Mouse (Mus musculus) gastrocnemius, postnatal 25 days (tissue): ENCODE measurements around the gene Ccdc182. TPM values are rescaled to one million over a fixed set of nuclear protein-coding genes. Genes with fewer than 3 reads are reported as not detected.

Experiments used
- DNase-seq: peaks from one replicate; pipeline ENCODE4 v3.0.0; 2022
- long read RNA-seq, 2 experiments: library from polyadenylated mRNA; stranded (forward); transcript quantifications; one replicate each; pipeline ENCODE4 v2.0.0; 2021
- total RNA-seq, 2 experiments: library from RNA; stranded (reverse); gene quantifications; 1 replicate in 1 of 2; 2 replicates in 1 of 2; pipeline ENCODE4 v1.2.3; 2021

Gene Ccdc182
- not detected for total RNA-seq
- long read RNA-seq, experiment 1: 0 reads
- long read RNA-seq, experiment 2: 0 reads

DNA sequence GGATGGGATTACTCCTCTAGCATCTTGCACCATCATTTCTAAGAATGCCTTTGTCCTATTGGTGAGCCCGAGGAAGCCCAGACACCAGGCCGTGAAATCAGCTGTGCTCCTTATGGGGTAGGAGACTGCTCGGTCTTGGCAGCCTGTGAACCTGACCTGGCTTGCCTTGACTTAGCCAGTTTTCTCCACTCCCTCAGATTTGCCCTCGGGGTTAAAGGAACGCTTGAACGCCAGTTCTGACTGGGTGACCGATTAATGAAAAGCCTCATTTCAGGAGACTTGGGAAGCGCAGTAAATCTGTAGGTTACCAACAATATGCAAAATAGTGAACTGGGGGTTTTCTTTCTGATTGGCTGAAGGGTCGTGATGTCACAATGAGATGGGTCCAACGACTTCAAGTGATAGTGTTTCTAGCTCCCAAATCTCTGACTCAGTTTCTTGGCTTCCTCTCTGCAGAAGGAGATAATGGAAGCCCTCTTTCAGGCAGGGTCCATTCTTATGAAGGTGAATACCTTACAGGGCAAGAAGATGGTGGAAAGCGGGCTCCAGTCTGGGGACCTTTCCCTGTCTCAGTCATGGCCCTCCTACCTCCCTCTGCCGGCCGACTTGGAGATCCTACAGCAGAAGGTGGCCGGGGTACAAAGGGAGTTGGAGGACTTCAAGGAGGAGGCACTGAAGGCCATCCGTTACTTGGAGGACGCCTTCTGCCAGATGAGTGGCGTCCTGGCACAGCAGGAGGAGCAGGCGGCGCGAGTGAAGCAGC is at the start of gene Ccdc182:
TSS of gene Ccdc182 (plus strand) at position 428 of the 763 bp plus-strand sequence.
- no peak for DNase-seq

DNA sequence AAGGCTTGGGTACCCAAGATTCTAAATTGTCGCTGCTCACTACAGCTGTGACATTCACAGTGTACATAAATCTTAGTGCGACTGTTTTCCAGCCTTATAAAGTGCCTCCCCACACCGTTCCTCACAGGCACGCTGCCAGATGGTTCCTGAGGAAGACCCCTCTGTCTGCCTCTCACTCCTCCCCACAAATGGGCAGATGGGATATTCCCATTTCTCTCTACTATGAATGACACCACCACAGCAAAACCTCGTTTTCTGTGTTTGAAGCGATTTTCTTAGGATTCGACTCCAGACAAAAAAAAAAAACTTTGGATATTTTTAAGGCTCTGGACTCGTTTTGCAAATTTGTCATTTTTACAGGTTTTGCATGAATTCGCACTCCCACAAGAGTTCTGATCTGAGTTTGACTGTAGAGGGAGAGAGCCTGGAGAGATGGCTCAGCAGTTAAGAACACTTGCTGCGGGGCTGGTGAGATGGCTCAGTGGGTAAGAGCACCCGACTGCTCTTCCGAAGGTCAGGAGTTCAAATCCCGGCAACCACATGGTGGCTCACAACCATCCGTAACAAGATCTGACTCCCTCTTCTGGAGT is 48.2 kb upstream of the Ccdc182 start:
- DNase-seq: no peak

DNA sequence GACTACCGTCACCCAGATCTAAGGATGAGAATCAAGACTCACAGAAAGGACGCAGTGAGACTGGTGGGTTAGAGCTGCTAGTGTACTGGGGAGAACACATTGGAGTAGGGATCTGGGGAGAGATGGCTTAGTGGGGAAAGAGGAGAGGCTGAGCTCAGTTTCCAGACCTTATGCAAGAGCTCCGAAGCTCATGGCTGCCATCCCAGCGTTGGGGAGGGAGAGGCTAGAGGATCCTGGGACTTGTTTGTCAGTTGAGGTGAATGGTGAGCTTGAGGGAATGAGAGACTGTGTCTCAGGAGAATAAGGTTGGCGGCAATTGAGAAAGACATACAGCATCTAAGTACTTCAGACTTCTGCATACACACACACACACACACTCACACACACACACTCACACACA is 45.2 kb upstream of the Ccdc182 start:
- peak; percentile 39 for DNase-seq

DNA sequence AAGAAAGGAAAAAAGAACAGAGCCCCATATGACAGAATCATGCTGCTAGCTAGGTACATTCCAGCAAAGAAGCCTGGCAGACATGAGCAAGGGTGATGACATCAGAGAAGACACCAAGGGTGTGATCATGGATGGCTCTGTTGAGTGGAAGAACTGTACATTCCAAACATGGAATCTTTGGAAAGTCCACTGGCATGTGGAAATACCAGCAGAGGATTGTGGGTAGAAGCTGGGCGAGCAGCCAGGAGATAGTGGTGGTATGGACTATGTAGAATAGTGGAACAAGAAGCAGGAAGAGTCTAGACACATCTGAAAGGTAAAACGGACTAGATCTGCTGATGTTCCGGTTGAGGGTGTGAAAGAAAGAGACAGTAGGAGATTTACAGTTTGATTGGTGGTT is 43.3 kb upstream of the Ccdc182 start:
- no peak for DNase-seq

DNA sequence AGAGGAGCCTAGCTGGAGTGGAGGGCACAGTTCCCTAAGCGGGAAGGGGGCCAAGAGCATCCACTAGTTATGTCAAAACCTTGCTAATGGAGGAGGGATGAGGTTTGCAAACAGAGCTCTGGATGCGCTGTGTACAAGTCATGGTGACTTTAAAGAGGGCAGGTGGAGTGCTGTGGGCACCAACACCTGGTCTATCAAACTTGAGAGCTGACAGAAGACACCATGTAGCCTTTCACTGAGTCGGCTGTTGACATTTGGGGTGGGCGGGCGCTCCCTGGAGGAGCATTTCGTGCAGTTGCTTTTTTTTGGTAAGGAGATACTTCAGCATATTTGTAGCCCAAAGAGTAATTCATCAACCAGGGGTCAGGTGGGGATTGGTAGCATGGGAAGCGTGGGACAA is 42.6 kb upstream of the Ccdc182 start:
- no peak for DNase-seq

DNA sequence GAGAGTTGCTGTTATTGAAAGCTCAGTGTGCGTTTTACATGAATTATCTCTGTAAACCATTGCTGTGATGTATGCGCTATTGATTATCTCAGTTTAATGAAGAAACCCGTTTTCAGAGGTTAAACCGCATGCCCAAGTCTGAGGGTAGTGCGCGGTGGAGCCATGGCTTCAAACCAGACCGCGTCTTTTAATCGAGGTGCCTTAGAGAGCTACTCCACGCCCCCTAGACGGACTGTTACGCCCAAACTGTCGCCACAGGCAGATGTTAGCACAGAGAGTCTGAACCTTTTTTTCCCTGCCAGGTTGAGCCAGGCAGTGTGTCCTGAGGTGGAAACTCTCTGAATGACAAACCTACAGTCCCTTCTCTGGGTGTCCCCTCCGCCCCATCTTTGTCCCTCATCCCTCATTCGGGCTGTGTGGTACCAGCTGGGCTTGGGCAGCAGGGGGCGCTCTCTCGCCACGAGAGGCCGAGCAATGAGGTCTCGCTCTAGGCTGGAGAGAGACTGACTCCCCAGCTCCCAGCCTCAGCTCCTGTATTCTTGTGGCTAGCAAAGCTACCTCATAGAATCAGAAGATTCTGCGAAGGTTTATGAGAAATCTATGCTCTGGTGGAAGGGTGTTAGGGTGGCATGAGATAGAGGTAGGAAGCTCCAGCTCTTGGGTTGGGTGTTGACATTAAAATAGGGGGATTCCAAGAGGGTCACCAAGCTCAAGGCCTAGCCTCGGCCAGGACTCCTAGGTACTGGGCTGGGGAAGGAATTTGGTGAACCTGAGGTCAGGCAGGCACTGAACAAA is 41.7 kb upstream of the Ccdc182 start:
- DNase-seq: peak; percentile 66

DNA sequence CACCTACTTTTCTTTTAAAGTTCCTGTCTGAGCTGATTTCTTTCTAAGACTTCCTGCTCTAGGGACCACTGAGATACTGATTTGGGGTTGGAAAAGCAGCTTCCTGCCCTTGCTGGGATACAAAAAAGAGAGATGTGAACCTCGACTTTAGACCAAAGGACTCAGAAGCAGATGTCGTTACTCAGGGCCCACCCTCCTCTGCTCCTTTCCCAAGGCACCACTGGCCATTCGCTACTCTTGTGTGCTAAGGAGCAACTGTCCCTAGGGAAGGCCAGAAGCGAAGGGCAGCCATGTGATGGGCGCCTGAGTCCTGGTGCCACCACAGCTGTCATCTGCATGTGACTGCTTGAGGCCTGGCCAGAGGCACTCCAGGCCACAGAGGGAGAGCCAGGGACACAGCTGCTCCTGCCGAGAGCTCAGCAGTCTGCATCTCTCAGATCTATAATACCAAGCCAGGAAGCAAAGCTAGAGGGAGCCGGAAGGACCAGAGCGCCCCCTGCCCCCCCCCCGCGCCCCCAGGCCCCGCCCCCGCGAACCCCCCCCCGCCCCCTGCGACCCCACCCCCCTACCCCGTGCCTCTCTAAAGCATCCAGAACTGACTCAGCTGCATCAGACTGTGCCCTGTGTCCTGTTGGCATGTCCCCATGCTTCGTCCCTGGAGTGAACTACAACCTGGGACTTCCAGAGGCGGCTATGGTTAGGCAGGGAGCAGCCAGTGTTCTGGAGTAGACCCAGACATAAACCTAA is 40.9 kb upstream of the Ccdc182 start:
- peak; percentile 73 for DNase-seq

DNA sequence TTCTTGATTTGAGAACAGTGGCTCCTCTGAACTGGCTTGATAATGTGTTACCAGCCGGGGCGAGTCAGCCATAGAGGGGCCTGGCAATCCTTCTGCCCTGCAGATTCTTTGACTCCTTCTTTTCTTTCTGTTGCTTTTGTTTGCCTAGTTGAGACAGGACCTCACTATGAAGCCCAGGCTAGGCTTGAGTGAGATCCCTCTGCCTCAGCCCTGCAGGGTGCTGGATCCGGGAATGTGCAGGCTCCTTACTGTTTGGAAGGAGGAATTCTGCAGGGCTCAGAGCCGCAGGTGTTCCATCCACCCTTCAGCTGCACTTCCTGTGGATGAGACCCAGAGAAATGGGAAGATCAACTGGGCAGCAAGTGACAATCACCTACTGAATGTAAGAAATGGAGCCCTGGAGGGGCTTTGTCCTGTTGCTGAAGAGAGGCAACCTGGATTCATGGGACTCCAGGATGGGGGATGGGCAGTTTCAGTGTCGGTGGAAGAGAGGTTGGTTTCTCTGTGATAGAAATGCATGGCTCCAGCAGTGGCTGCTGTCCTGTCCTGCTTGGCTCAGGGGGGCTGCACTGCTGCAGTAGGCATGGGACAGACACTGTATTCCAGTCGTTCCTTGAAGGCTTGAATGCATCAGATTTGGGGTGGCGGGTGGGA is 40.2 kb upstream of the Ccdc182 start:
- DNase-seq: no peak

DNA sequence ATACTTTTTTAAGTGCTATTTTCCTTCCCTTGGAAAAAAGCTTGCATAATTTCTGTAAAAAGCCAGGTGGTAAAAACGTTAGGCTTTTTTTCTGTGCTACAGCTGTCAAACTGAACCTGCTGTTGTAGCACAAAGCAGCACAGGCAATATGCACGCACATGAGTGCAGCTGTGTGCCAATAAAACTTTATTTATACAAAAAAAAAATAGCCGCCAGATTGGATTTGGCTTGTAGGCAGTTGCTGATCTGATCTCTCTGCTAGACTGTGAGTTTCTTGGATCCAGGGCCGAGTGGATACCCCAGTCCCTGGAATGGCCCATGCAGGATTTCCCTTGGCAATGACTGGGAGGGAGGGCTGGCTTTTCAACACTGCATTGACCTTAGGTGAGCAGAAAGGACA is 36.2 kb upstream of the Ccdc182 start:
- DNase-seq: no peak

DNA sequence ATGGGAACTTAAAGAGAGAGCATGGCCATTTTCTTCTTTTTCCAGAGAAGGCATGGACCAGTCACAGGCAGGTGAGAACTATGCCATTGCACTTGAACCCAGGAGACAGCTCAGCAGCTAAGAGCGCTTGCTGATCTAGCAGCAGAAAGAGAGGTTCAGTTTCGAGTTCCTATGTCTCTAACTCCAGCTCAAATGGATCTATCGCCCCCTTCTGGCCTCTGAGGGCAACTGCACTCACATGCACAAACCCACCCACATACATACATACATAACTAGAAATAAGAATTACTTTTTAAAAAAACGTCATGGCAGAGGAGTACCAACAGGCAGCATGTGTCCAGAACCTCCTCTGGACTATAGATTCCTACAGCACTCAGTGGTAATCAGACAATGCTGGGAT is 35.6 kb upstream of the Ccdc182 start:
- no peak for DNase-seq

DNA sequence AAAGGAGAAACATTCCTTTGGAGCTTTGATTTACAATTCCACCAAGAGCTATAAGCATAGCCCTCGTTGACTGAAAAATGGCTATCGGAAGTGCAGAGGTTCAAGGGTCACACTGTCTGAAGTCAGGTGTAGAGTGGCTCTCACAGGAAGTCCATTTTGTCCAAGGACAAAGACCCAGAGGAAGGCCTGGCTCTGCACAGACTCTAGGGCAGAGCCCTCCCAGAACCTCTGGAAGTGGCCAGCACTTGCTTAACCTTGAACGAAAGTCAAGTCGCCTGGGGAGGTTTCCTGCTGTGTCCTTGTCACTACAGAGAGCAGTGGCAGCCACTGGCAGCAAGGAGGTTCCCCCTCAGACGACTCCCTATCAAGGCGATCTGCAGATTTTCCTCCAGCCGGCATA is 33.4 kb upstream of the Ccdc182 start:
- DNase-seq: no peak

DNA sequence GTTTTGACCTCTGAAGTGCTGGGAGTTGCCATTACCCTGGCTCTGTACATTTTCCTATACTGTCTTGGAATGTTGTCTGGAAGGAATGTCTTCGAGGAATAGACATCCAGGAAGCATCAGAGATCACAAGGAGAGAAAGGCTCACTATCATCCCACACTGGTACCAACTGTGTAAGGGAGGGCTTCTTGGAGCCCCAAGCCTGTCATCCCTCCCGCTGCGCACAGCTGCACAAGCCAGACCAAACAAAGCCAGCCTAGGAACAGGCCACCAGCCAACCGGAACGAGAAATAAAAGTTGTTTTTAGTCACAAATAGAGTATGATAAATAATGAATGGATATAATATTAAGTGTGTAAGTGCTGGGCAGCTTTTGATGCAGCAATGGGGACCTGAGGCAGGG is 29.0 kb upstream of the Ccdc182 start:
- DNase-seq: no peak

DNA sequence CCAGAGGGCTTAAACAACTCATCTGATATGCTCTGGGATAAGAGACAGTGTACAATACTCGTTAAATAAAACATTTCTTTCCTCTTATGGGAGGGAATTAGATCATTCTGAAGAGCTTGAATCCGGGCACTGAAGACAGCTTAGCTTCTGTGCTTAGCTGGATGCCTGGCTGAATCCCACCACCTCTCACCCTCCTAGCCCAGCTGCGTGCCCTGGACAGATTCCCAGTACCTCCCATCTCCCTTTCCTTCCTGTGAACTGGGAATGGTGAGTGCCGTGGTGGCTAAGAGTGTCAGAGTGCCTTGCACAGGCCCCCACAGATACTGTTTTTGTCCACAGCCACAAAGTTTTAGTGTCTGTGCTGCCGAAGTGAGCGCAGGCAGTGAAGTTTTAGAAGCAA is 27.5 kb upstream of the Ccdc182 start:
- no peak for DNase-seq

DNA sequence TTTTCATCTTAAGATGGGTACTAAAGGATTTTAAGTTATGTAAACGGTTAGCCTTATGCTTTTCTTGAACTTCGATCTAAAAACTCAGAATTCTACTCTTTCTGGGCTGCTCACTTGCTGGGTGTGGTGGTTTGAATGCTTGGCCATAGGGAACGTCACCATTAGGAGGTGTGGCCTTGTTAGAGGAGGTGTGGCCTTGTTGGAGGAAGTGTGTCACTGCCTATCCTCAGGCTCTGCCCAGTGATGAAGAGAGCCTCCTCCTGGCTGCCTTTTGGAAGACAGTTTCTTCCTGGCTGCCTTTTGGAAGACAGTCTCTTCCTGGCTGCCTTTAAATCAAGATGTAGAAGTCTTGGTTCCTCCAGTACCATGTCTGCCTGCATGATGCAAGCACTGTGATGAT is 22.0 kb upstream of the Ccdc182 start:
- DNase-seq: no peak

DNA sequence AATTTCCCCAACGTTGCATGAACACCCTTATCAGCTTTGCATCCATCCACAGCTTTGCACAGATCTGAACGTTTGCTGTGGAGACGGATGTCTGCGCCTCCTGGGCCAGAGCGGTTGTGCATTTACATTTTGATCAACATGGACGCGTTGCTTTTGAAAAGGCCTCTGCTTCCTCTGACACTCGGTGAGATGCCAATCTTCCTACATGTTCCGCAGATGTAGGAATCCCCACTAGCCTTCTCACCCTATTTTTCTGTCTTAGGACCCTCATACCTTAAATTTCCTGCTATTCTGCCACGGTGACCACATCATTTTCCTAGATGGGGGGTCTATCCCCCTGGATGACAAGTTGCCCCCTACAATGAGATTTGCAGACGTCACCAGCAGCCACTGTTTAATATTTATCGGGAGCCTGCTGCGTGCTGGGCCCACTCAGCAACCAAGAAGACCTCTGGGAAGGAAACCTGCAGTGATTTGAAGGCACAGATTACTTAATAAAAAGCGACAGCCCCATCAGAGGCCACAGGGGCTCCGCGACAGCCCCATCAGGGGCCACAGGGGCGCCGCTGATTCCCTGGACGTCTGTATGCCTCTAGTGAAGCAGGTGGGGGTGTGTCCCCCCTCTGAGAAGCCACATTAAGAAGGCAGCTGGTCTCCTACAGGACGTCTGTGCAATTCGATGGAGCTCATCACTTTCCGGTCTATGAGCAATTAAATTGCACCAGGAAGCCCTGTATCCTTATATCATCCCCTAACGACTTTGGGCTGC is 19.6 kb upstream of the Ccdc182 start:
- no peak for DNase-seq

DNA sequence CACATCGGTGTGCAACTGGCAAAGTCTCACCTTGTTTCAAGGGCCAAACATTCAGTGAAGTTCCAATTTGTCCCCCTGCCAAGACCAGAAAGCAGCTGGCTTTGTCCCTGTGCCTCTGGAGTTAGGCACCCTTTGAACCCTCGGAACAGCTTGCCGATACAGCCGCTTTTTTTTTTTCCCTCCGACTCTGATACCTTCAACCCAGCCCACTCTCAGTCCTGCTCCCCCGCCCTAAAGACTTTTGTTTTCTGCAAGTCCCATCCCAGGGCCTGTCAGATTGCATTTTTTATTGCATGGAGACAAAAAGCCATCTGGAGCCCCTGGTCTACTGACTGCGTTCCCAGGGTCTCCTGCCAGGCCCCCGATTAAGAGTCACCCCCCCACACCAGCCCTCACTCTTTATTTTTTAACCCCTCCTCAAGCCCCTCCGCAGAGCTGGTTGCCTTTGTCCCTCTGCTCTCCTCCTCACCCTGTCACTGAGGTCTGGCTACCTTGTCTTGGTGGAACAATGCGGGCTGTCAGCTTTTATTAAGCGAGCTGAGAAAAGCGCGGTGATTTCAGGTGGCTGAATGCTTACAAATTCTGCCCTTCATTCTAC is 18.9 kb upstream of the Ccdc182 start:
- DNase-seq: no peak

DNA sequence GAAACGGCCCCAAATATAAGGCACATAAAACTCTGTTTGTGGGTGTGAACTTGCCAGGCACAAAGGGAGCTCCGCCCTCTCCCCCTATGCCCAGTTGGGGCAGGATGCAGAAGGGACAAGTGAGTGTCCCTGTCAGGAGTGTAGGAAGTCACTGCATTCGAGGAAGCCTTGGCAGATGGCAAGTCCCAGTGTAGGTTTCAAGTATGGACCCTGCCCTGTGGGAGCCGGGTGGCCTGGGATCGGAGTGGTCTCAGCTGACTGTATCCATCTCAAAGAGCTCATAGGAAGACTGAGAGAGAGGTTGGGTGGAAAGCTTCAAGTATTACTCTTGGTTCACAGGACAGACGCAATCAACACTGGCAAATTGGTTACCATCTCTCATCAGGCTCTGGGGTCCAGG is 17.9 kb upstream of the Ccdc182 start:
- no peak for DNase-seq

DNA sequence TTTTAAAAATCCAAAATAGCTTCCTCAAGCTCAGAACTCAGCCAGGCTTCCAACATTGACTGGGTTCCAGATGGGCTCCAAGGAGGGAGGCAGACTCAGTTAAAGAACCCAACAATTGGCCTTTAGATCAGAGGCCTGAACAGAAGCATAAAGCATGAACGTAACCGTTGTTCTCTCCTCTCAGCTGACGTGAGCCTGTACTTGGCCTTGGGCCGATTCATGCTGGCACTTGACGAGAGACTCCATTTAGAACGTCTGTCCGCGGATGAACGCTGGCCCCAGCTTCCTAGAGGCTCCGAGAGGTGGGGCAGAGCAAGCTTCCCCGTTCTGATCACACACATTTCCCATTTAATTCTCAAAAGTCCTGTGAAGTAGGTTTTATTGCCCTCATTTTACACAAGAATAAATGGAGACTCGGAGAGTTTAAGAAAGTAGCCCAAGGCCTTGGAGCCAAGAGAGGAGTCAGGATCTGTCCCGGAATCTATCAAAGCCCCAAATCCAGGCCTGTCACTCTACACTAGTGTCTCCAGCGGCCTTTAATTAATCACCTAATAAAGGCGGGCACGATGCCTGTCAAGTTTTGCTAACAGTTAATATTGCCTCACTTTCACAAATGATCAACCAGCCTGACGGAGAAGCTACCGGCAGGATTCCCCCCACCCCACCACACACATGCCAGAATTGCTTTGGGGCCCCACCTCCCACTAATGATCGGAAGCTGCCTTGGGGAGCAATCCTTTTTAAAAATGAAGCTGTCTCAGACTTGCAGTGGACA is 17.1 kb upstream of the Ccdc182 start:
- DNase-seq: peak; percentile 26

DNA sequence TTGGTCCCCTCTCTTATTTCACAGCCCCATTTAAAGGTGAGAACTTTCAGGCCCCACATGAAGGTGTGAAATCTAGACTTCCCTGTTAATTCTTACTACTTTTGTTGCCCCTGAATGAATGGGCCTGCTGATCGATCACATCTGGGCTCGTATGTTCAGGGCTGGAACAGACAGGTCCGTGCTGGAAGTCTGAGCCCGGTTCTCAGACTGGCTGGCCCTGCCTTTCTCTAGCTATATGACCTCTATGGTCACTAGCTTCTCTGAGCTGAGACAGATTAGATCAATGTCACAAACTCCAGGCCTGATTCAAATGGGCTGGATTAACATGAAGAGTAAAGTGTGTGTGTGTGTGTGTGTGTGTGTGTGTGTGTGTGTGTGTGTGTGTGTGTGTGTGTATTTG is 14.9 kb upstream of the Ccdc182 start:
- DNase-seq: no peak

DNA sequence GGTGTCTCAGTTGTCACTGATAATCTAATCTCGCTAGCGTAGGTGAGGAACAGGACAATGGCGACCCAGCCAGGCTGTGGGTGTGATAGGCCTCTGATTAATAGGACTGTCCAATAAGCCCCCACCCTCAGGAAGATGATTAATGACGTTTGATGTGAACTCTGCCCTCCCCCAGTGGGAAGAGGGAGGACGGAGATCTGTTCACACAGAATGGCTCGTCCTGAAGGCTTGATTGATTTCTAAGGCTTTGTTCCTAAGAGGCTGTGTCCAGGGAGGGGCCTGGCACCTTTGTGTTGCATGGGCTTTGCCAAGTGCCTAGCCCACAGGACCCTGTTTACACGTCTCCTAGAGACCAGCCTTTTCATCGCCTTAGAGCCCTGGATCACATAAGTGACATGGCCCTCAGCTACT is 13.4 kb upstream of the Ccdc182 start:
- no peak for DNase-seq
